Mouse (Mus musculus): ENCODE measurements around the gene Cygb. TPM values are rescaled to one million over a fixed set of nuclear protein-coding genes. Genes with fewer than 3 reads are reported as not detected.
"Not testable (repeated sequence)": the region's sequence is repeated elsewhere in the genome, so short reads cannot be mapped to it uniquely, and the experiment has no call there.

Gene Cygb
- polyA plus RNA-seq, 1 experiment from 2014 or later = 14.7 TPM

DNA sequence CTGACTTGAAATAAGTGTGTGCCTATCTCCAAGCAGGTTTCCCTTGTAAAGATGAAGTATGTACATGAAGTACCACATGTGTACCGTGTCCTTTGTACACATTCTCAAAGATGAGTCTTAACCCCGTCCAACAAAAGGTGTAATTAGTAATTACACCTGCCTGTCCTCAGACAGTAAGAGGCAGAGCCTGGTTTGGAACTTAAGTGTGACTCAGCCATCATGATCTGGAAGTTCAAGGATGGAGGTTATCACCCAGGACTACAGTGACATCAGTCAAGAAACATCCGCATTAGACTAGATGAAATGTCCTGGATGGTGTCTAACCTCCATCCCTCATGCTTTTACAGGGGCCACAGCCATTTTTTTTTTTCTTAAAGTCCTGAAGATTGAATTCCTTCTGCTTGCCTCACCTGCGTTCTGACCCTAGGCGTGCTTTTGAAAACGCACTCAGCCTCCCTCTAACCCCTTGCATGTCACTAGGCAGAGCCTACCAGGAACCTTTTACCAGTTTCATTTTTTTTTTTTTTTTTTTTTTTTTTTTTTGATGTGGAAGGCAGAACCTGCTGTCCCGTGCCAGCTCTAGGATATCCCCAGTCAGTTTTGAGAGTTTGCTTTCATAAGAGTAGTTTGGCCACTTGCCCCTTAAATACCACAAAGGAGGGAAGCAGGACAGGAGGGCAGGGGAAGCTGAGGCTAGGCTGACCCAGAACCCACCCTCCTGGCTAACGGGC lies 23.8 kb upstream of the Cygb start:
- peaks cover 3% of the 10 kb centered on the region for H3K4me1 ChIP-seq (ENCODE audit: control insufficient read depth, insufficient read depth, low read length)
- ATAC-seq = no peak
- no peak overlapping the region for H3K27ac ChIP-seq (ENCODE audit: low read depth, low read length)
- H3K27me3 ChIP-seq (replicated peaks; ENCODE audit: control insufficient read depth, insufficient read depth, low read length) = no peaks in the 10 kb centered on the region
- no peak overlapping the region for H3K4me2 ChIP-seq (ENCODE audit: low read length)
- no peak overlapping the region for H3K4me3 ChIP-seq (ENCODE audit: low read depth, low read length)
- WGBS = 84% methylated on average over 8 of the region's 8 CpGs
- H3K36me3 ChIP-seq (ENCODE audit: control insufficient read depth, insufficient read depth, low read length) = peaks cover 77% of the 10 kb centered on the region
- H3K9me3 ChIP-seq (replicated peaks; ENCODE audit: control insufficient read depth, low read length) = no peaks in the 10 kb centered on the region
- DNase-seq (ENCODE audit: low spot score) = no peak
- H3K9ac ChIP-seq (ENCODE audit: low read length) = no peak overlapping the region

DNA sequence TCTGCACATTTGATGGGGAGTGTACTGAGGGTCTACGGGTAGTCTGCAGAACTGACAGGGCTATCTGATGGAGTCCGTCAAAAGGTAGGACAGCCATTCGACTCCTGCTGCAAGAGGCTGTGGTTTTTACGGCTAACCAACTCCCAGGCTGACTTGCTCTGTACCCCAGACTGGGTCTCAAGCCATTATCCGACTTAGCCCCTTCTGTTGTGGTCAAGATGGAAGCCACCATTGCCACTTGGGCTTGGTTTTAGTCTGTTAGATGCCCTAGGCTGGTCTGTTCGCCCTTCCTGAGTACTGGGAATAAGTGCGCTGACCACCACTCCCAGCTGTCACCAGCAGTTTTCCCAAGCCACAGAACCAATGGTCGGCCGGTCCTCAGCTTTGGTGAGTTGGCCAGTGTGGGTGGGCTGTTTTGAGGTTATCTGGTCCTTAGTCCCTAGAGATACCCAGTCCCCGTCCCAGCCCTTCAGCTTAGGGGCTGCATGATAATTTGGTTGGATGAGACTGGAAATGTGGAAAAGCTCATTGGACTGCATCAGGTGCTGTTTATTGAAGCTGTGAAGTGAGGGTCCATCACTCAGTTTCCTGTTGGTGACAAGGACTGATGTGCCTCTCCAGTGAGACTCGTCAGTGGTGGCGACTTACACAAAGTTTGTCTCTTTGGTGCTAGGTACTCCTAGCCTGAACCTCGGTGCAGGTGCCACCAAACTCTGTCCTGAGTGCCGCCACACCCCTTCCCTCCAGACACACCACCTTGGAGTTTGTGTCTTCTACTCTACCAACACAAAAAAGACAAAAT lies 22.3 kb upstream of the Cygb start:
- no peak overlapping the region for H3K4me2 ChIP-seq (ENCODE audit: low read length)
- ATAC-seq (no peak), DNase-seq (ENCODE audit: low spot score) (no peak)
- H3K9me3 ChIP-seq (replicated peaks; ENCODE audit: control insufficient read depth, low read length) = no peaks in the 10 kb centered on the region
- H3K4me3 ChIP-seq (ENCODE audit: low read depth, low read length) = no peak overlapping the region
- no peaks in the 10 kb centered on the region for H3K27me3 ChIP-seq (replicated peaks; ENCODE audit: control insufficient read depth, insufficient read depth, low read length)
- WGBS = 94% methylated on average over 14 of the region's 14 CpGs
- H3K36me3 ChIP-seq (ENCODE audit: control insufficient read depth, insufficient read depth, low read length) = peaks cover 69% of the 10 kb centered on the region
- H3K4me1 ChIP-seq (ENCODE audit: control insufficient read depth, insufficient read depth, low read length) = peaks cover 9% of the 10 kb centered on the region
- H3K27ac ChIP-seq (ENCODE audit: low read depth, low read length) = no peak overlapping the region
- H3K9ac ChIP-seq (ENCODE audit: low read length) = no peak overlapping the region

DNA sequence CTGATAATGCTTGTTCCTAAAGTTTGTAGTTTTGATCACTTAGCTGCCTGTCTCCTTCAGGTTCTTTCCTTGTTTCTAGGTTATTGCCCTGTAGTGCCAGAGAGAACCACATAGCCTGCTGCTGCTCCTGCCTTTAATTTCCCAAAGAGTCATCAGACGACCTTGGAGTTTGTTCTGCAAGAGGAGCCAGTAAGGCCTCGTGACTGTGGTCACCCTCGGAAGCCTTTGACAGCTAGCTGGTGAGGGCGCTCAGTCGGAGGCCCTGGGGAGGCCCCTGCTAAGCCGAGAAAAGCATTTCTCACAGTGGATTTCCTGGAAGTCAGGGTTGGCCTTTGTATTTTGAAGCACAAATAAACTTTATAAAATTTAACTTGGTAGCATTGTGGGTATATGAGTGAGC lies 21.3 kb upstream of the Cygb start:
- H3K4me3 ChIP-seq (ENCODE audit: low read depth, low read length); H3K9me3 ChIP-seq (replicated peaks; ENCODE audit: control insufficient read depth, low read length); H3K9ac ChIP-seq (ENCODE audit: low read length); H3K4me1 ChIP-seq (ENCODE audit: control insufficient read depth, insufficient read depth, low read length); H3K27ac ChIP-seq (ENCODE audit: low read depth, low read length); H3K4me2 ChIP-seq (ENCODE audit: low read length); DNase-seq (ENCODE audit: low spot score); H3K27me3 ChIP-seq (replicated peaks; ENCODE audit: control insufficient read depth, insufficient read depth, low read length); ATAC-seq: not testable (repeated sequence)
- WGBS = 86% methylated on average over 6 of the region's 6 CpGs
- peaks cover 63% of the 10 kb centered on the region for H3K36me3 ChIP-seq (ENCODE audit: control insufficient read depth, insufficient read depth, low read length)

DNA sequence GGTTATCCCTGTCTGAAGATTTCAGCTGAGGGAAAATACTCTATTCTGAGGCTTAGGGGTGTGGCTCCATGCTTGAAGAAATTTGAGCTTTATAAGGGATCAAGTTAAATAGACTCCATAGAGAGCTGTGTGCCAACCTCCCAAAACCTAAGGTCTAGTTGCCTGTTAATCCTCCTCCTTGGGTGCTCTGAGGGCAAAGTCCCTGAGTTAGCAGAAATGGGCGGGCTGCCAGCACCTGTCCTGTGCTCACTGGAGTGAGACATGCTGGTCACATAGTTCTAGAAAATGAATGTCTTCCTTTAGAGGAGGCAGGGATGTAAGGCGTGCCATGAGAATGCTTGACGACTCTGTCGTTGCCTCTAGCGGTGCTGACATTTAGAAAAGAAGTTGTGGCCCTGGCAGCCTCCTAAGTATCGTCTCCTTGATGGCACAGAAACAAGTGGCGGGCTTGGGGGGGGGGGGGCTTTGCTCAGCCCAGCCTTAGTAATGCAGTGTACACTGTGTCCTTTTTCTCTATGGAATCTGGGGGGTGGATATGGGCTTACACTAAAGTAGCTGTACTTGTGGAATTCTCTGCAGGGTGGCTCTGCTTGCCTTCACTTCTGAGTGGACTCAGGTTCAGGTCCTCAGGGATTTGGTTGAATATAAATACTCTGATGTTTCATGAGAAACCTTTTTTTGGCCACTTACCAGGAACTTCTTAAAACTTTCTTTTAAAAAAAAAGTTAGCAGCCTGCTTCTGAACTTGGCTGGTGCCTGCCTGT lies 20.7 kb upstream of the Cygb start:
- Histone ChIP-seq H3K27ac (ENCODE audit: low read depth, low read length) (no peak overlapping the region), H3K27me3 (replicated peaks; ENCODE audit: control insufficient read depth, insufficient read depth, low read length) (no peaks in the 10 kb centered on the region), H3K4me1 (ENCODE audit: control insufficient read depth, insufficient read depth, low read length) (peaks cover 9% of the 10 kb centered on the region), H3K4me3 (ENCODE audit: low read depth, low read length) (no peak overlapping the region), H3K4me2 (ENCODE audit: low read length) (no peak overlapping the region), H3K9ac (ENCODE audit: low read length) (no peak overlapping the region), H3K9me3 (replicated peaks; ENCODE audit: control insufficient read depth, low read length) (no peaks in the 10 kb centered on the region), H3K36me3 (ENCODE audit: control insufficient read depth, insufficient read depth, low read length) (peaks cover 63% of the 10 kb centered on the region)
- DNase-seq (ENCODE audit: low spot score) (no peak), ATAC-seq (no peak)
- 62% methylated on average over 7 of the region's 7 CpGs for WGBS

DNA sequence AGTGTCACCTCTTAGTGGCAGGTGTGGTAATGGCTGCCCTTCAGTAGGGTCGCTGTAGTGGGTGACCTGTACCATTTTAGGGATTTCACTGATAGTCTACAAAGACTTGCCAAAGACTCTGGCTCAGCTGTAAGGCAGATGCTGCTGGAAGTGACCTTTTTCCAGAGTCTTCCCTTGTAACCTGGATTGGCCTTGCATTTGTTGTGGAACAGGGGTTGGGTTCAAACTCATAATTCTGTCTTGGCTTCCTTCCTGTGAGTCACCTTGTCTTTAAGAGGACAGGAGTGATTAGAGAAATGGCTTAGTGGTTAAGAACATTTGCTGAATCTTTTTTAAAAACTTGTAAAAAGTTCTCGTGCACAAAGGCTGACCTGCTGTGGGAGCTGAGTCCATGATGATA lies 19.3 kb upstream of the Cygb start:
- 90% methylated on average over 2 of the region's 2 CpGs for WGBS
- no peaks in the 10 kb centered on the region for H3K27me3 ChIP-seq (replicated peaks; ENCODE audit: control insufficient read depth, insufficient read depth, low read length)
- H3K9me3 ChIP-seq (replicated peaks; ENCODE audit: control insufficient read depth, low read length) = no peaks in the 10 kb centered on the region
- H3K9ac ChIP-seq (ENCODE audit: low read length) = peak overlapping the region; percentile 83
- H3K27ac ChIP-seq (ENCODE audit: low read depth, low read length) = no peak overlapping the region
- peak overlapping the region; percentile 66; the same call in 1 of the 2 replicates for H3K4me2 ChIP-seq (ENCODE audit: low read length)
- peaks cover 9% of the 10 kb centered on the region for H3K4me1 ChIP-seq (ENCODE audit: control insufficient read depth, insufficient read depth, low read length)
- 0 out of 2 replicates have a peak overlapping the region, but pooled peaks have one; percentile 71 for H3K4me3 ChIP-seq (ENCODE audit: low read depth, low read length)
- H3K36me3 ChIP-seq (ENCODE audit: control insufficient read depth, insufficient read depth, low read length) = peaks cover 51% of the 10 kb centered on the region
- DNase-seq (ENCODE audit: low spot score) = no peak
- ATAC-seq = no peak

DNA sequence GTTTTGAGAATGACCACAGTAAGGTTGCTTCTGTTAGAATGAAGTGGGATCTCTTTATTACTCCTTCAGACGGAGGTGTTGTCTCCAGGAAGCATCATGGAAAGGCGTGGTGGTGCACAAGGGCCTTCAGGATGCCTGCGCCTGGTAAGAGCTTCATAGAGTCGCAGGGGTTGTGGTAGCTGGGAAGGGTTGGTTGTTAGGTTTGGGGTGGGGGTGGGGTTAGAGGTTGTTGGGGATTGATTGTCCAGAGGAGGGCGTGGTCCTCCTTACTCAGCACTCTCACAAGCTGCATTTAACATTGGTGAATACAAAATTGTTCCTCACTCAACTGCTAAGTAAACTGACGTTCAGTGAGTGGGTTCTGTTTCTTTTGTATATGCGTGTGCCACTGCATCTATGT lies 18.5 kb upstream of the Cygb start:
- DNase-seq (ENCODE audit: low spot score) (no peak), ATAC-seq (no peak)
- Histone ChIP-seq H3K27me3 (replicated peaks; ENCODE audit: control insufficient read depth, insufficient read depth, low read length) (no peaks in the 10 kb centered on the region), H3K36me3 (ENCODE audit: control insufficient read depth, insufficient read depth, low read length) (peaks cover 48% of the 10 kb centered on the region), H3K4me1 (ENCODE audit: control insufficient read depth, insufficient read depth, low read length) (peaks cover 9% of the 10 kb centered on the region), H3K4me3 (ENCODE audit: low read depth, low read length) (peak overlapping the region; percentile 71), H3K9me3 (replicated peaks; ENCODE audit: control insufficient read depth, low read length) (no peaks in the 10 kb centered on the region), H3K27ac (ENCODE audit: low read depth, low read length) (no peak overlapping the region), H3K9ac (ENCODE audit: low read length) (peak overlapping the region; percentile 83), H3K4me2 (ENCODE audit: low read length) (peak overlapping the region; percentile 66)
- 21% methylated on average over 7 of the region's 7 CpGs for WGBS

DNA sequence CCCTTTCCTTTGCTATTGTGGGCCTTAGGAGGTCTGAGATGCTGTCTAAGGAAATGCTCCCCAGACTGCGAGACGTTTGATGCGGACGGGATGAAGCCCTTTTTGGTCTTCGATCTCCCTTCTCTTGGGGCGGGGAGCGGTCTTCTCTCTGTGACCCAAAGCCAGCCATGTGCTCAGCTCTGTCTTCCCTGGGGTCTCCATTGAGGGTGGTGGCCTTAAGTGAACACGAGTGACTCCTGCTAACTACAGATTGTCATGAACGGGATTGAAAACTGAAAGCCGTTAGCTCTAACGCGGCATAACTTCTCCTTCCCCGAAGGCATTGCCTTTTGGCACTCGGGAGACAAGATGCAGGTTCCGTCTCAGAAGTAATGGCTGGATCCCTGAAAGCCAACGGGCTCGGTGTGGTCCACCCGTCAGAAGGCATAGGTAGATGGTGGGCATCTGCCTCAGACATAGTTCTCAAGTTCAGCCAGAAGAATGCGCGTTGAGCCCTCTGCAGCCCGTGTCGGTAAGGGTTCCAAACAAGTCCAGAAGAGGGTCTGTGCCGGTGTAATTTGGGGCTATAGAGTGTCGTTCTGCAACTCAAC lies 17.8 kb upstream of the Cygb start:
- DNase-seq (ENCODE audit: low spot score) (no peak), ATAC-seq (peak; percentile 29; the same call in 1 of the 2 replicates)
- Histone ChIP-seq H3K9ac (ENCODE audit: low read length) (peak overlapping the region; percentile 83), H3K27me3 (replicated peaks; ENCODE audit: control insufficient read depth, insufficient read depth, low read length) (no peaks in the 10 kb centered on the region), H3K4me2 (ENCODE audit: low read length) (peak overlapping the region; percentile 66), H3K36me3 (ENCODE audit: control insufficient read depth, insufficient read depth, low read length) (peaks cover 42% of the 10 kb centered on the region), H3K27ac (ENCODE audit: low read depth, low read length) (no peak overlapping the region), H3K4me1 (ENCODE audit: control insufficient read depth, insufficient read depth, low read length) (peaks cover 9% of the 10 kb centered on the region), H3K4me3 (ENCODE audit: low read depth, low read length) (peak overlapping the region; percentile 71), H3K9me3 (replicated peaks; ENCODE audit: control insufficient read depth, low read length) (no peaks in the 10 kb centered on the region)
- under 1% methylated on average over 24 of the region's 24 CpGs for WGBS

DNA sequence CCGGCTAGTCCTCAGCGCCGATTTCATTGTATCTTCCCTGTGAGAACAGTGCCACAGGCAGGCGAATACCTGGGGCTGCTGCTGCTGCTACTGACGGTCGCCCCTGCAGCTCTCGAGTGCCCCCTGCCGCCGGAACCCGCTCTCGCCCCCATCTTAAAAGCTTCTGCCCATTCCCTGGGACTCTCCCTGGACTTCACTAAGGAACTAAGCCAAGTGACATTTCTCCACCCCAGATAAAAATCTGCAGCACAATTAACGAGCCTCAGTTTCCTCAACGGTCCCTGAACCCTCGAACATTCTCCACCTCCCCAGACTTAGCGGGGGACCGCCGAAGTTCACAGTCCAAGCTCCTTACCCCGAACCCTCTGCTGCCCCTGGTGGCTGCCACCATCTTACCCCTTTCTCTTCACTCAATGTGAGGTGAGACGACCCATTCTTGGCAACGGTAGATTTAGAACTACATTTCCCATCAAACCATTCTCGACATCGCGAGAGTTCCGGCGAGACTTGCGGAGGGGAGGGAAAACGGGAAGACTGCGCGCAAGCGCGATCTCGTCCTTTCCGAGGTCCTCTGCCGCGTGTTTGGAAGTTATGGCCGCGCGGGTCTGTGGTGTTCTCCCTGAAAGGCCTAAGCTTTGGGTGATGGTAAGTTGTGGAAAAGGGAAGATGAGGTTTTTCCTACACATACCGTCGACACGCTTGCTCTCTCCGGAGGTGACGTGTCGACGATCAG lies 17.2 kb upstream of the Cygb start:
- peaks cover 9% of the 10 kb centered on the region for H3K4me1 ChIP-seq (ENCODE audit: control insufficient read depth, insufficient read depth, low read length)
- WGBS = 1% methylated on average over 45 of the region's 45 CpGs
- H3K9ac ChIP-seq (ENCODE audit: low read length) = peak overlapping the region; percentile 83
- no peak overlapping the region for H3K27ac ChIP-seq (ENCODE audit: low read depth, low read length)
- no peaks in the 10 kb centered on the region for H3K9me3 ChIP-seq (replicated peaks; ENCODE audit: control insufficient read depth, low read length)
- peaks cover 35% of the 10 kb centered on the region for H3K36me3 ChIP-seq (ENCODE audit: control insufficient read depth, insufficient read depth, low read length)
- peak overlapping the region; percentile 71 for H3K4me3 ChIP-seq (ENCODE audit: low read depth, low read length)
- peak overlapping the region; percentile 66 for H3K4me2 ChIP-seq (ENCODE audit: low read length)
- DNase-seq (ENCODE audit: low spot score) (peak; percentile 99), ATAC-seq (peak; percentile 94)
- H3K27me3 ChIP-seq (replicated peaks; ENCODE audit: control insufficient read depth, insufficient read depth, low read length) = no peaks in the 10 kb centered on the region
